Mouse (Mus musculus): ENCODE measurements around the gene Entpd2. TPM values are rescaled to one million over a fixed set of nuclear protein-coding genes. Genes with fewer than 3 reads are reported as not detected.

The Entpd2 gene
- polyA plus RNA-seq (2012; fragmentation: generic; extraction: Trizol) = not detected
- long read RNA-seq, experiment 1 = 0 reads
- long read RNA-seq, experiment 2 = 0 reads

GRCm38 (mm10) chr2:25395721-25396596, at the start of gene Entpd2:
TSS of gene Entpd2 (plus strand) at chr2:25395874.
- TF ChIP-seq CEBPB (IDR thresholded peaks at IDR 0.05; ENCODE audit: low read depth) = no peak
- TF ChIP-seq USF1 (IDR thresholded peaks at IDR 0.05; ENCODE audit: low read depth) = no peak
- no peak for TF ChIP-seq MYOD1 (IDR thresholded peaks at IDR 0.05; ENCODE audit: control insufficient read depth, insufficient read length, low read depth)
- TF ChIP-seq CTCF (IDR thresholded peaks at IDR 0.05; ENCODE audit: control insufficient read depth, insufficient read depth, insufficient read length) = no peak
- TF ChIP-seq FOSL1 (IDR thresholded peaks at IDR 0.05; ENCODE audit: insufficient read depth, low read length, poor library complexity, severe bottlenecking) = no peak
- TF ChIP-seq MAX (IDR thresholded peaks at IDR 0.05) = no peak
- TF ChIP-seq MYOG (IDR thresholded peaks at IDR 0.05; ENCODE audit: control insufficient read depth, extremely low read depth, insufficient read length) = no peak
- Histone ChIP-seq H3K27me3 (ENCODE audit: control insufficient read depth, insufficient read depth, insufficient read length) (peaks cover 61% of the 10 kb centered on the region), H3K4me3 (ENCODE audit: insufficient read depth, poor library complexity, severe bottlenecking) (no peak within 1 kb of the TSS)

GRCm38 (mm10) chr2:25348162-25348561, 47.5 kb upstream of the Entpd2 start:
- Histone ChIP-seq H3K27me3 (ENCODE audit: control insufficient read depth, insufficient read depth, insufficient read length) (no peaks in the 10 kb centered on the region), H3K36me3 (ENCODE audit: control insufficient read depth, insufficient read depth) (peaks cover 91% of the 10 kb centered on the region), H3K4me3 (ENCODE audit: insufficient read depth, poor library complexity, severe bottlenecking) (no peak overlapping the region), H3K79me2 (ENCODE audit: control insufficient read depth, insufficient read depth) (no peaks in the 10 kb centered on the region), H3K79me3 (ENCODE audit: low read depth) (no peaks in the 10 kb centered on the region), H3ac (ENCODE audit: control insufficient read depth, insufficient read length, low read depth) (no peak overlapping the region)
- no peak for TF ChIP-seq CTCF (IDR thresholded peaks at IDR 0.05; ENCODE audit: control insufficient read depth, insufficient read depth, insufficient read length)
- TF ChIP-seq CEBPB (IDR thresholded peaks at IDR 0.05; ENCODE audit: low read depth) = no peak
- TF ChIP-seq MYOD1 (IDR thresholded peaks at IDR 0.05; ENCODE audit: control insufficient read depth, insufficient read length, low read depth) = no peak
- no peak for TF ChIP-seq MYOG (IDR thresholded peaks at IDR 0.05; ENCODE audit: control insufficient read depth, extremely low read depth, insufficient read length)
- TF ChIP-seq FOSL1 (IDR thresholded peaks at IDR 0.05; ENCODE audit: insufficient read depth, low read length, poor library complexity, severe bottlenecking) = no peak
- TF ChIP-seq MAX (IDR thresholded peaks at IDR 0.05) = no peak
- no peak for TF ChIP-seq USF1 (IDR thresholded peaks at IDR 0.05; ENCODE audit: low read depth)

More at GRCm38 (mm10) chr2:25395721-25396596, at the start of gene Entpd2:
- Histone ChIP-seq H3K79me2 (ENCODE audit: control insufficient read depth, insufficient read depth) (no peaks in the 10 kb centered on the region), H3ac (ENCODE audit: control insufficient read depth, insufficient read length, low read depth) (no peak within 1 kb of the TSS), H3K79me3 (ENCODE audit: low read depth) (no peaks in the 10 kb centered on the region), H3K36me3 (ENCODE audit: control insufficient read depth, insufficient read depth) (no peaks in the 10 kb centered on the region)

- TF ChIP-seq USF1 (IDR thresholded peaks at IDR 0.05; ENCODE audit: low read depth) (no peak), MAX (IDR thresholded peaks at IDR 0.05) (no peak), CEBPB (IDR thresholded peaks at IDR 0.05; ENCODE audit: low read depth) (no peak), MYOG (IDR thresholded peaks at IDR 0.05; ENCODE audit: control insufficient read depth, extremely low read depth, insufficient read length) (no peak), CTCF (IDR thresholded peaks at IDR 0.05; ENCODE audit: control insufficient read depth, insufficient read depth, insufficient read length) (no peak), FOSL1 (IDR thresholded peaks at IDR 0.05; ENCODE audit: insufficient read depth, low read length, poor library complexity, severe bottlenecking) (no peak), MYOD1 (IDR thresholded peaks at IDR 0.05; ENCODE audit: control insufficient read depth, insufficient read length, low read depth) (no peak)
- Histone ChIP-seq H3ac (ENCODE audit: control insufficient read depth, insufficient read length, low read depth) (no peak overlapping the region), H3K27me3 (ENCODE audit: control insufficient read depth, insufficient read depth, insufficient read length) (no peaks in the 10 kb centered on the region), H3K4me3 (ENCODE audit: insufficient read depth, poor library complexity, severe bottlenecking) (no peak overlapping the region), H3K36me3 (ENCODE audit: control insufficient read depth, insufficient read depth) (peaks cover 95% of the 10 kb centered on the region), H3K79me2 (ENCODE audit: control insufficient read depth, insufficient read depth) (peaks cover 5% of the 10 kb centered on the region), H3K79me3 (ENCODE audit: low read depth) (no peaks in the 10 kb centered on the region)
Measured at GRCm38 (mm10) chr2:25349499-25349898, 46.2 kb upstream of the Entpd2 start.

GRCm38 (mm10) chr2:25350701-25351100, 45.0 kb upstream of the Entpd2 start:
- Histone ChIP-seq H3K4me3 (ENCODE audit: insufficient read depth, poor library complexity, severe bottlenecking) (no peak overlapping the region), H3K36me3 (ENCODE audit: control insufficient read depth, insufficient read depth) (peaks cover 83% of the 10 kb centered on the region), H3ac (ENCODE audit: control insufficient read depth, insufficient read length, low read depth) (no peak overlapping the region), H3K27me3 (ENCODE audit: control insufficient read depth, insufficient read depth, insufficient read length) (no peaks in the 10 kb centered on the region), H3K79me2 (ENCODE audit: control insufficient read depth, insufficient read depth) (peaks cover 17% of the 10 kb centered on the region), H3K79me3 (ENCODE audit: low read depth) (peaks cover 2% of the 10 kb centered on the region)
- TF ChIP-seq CEBPB (IDR thresholded peaks at IDR 0.05; ENCODE audit: low read depth) (no peak), MYOG (IDR thresholded peaks at IDR 0.05; ENCODE audit: control insufficient read depth, extremely low read depth, insufficient read length) (no peak), FOSL1 (IDR thresholded peaks at IDR 0.05; ENCODE audit: insufficient read depth, low read length, poor library complexity, severe bottlenecking) (no peak), CTCF (IDR thresholded peaks at IDR 0.05; ENCODE audit: control insufficient read depth, insufficient read depth, insufficient read length) (no peak), USF1 (IDR thresholded peaks at IDR 0.05; ENCODE audit: low read depth) (no peak), MYOD1 (IDR thresholded peaks at IDR 0.05; ENCODE audit: control insufficient read depth, insufficient read length, low read depth) (no peak), MAX (IDR thresholded peaks at IDR 0.05) (no peak)

GRCm38 (mm10) chr2:25354211-25354610, 41.5 kb upstream of the Entpd2 start:
- no peak overlapping the region for H3K4me3 ChIP-seq (ENCODE audit: insufficient read depth, poor library complexity, severe bottlenecking)
- H3K79me3 ChIP-seq (ENCODE audit: low read depth) = peaks cover 2% of the 10 kb centered on the region
- H3K27me3 ChIP-seq (ENCODE audit: control insufficient read depth, insufficient read depth, insufficient read length) = no peaks in the 10 kb centered on the region
- no peak overlapping the region for H3ac ChIP-seq (ENCODE audit: control insufficient read depth, insufficient read length, low read depth)
- H3K36me3 ChIP-seq (ENCODE audit: control insufficient read depth, insufficient read depth) = peaks cover 49% of the 10 kb centered on the region
- TF ChIP-seq MAX (IDR thresholded peaks at IDR 0.05) (no peak), MYOG (IDR thresholded peaks at IDR 0.05; ENCODE audit: control insufficient read depth, extremely low read depth, insufficient read length) (no peak), CEBPB (IDR thresholded peaks at IDR 0.05; ENCODE audit: low read depth) (no peak), MYOD1 (IDR thresholded peaks at IDR 0.05; ENCODE audit: control insufficient read depth, insufficient read length, low read depth) (no peak), USF1 (IDR thresholded peaks at IDR 0.05; ENCODE audit: low read depth) (no peak), CTCF (IDR thresholded peaks at IDR 0.05; ENCODE audit: control insufficient read depth, insufficient read depth, insufficient read length) (no peak), FOSL1 (IDR thresholded peaks at IDR 0.05; ENCODE audit: insufficient read depth, low read length, poor library complexity, severe bottlenecking) (no peak)
- peaks cover 20% of the 10 kb centered on the region for H3K79me2 ChIP-seq (ENCODE audit: control insufficient read depth, insufficient read depth)

Data from C2C12 (cell line).